Mouse (Mus musculus) right cerebral cortex, postnatal 14 days (tissue): ENCODE measurements around the gene Adarb1.

Experiments
- DNase-seq: peaks from one replicate; pipeline ENCODE4 v3.0.0; 2022

Adarb1 gene

GRCm38 (mm10) chr10:77258704-77259621, 159.1 kb downstream of the Adarb1 start, which contains the start of gene Pofut2:
Pofut2 (plus strand) TSS chr10:77259218.
- peak; percentile 96 for DNase-seq

GRCm38 (mm10) chr10:77258041-77258590, 160.0 kb downstream of the Adarb1 start:
- DNase-seq: no peak

- no peak for DNase-seq
These were observed 162.4 kb downstream of the Adarb1 start for GRCm38 (mm10) chr10:77255676-77256075.

GRCm38 (mm10) chr10:77255231-77255630, 162.8 kb downstream of the Adarb1 start:
- no peak for DNase-seq

- DNase-seq: peak; percentile 78
These were observed 165.3 kb downstream of the Adarb1 start for GRCm38 (mm10) chr10:77252790-77253189.

- no peak for DNase-seq
These were observed 166.1 kb downstream of the Adarb1 start for GRCm38 (mm10) chr10:77251784-77252539.

- no peak for DNase-seq
These were observed 166.8 kb downstream of the Adarb1 start for GRCm38 (mm10) chr10:77251223-77251783.

- DNase-seq: no peak
These were observed 170.4 kb downstream of the Adarb1 start for GRCm38 (mm10) chr10:77247707-77248106.

GRCm38 (mm10) chr10:77247048-77247447, 171.0 kb downstream of the Adarb1 start:
- no peak for DNase-seq

- no peak for DNase-seq
These were observed 173.3 kb downstream of the Adarb1 start for GRCm38 (mm10) chr10:77244777-77245176.

- DNase-seq: no peak
These were observed 174.4 kb downstream of the Adarb1 start for GRCm38 (mm10) chr10:77243572-77244161.

GRCm38 (mm10) chr10:77242871-77243270, 175.2 kb downstream of the Adarb1 start:
- DNase-seq: no peak

GRCm38 (mm10) chr10:77242396-77242795, 175.7 kb downstream of the Adarb1 start:
- no peak for DNase-seq

- DNase-seq: no peak
These were observed 177.3 kb downstream of the Adarb1 start for GRCm38 (mm10) chr10:77240764-77241163.
